Mouse (Mus musculus): Measurements from ENCODE around the gene Fbxl17. TPM values are rescaled to one million over a fixed set of nuclear protein-coding genes. Genes with fewer than 3 reads are reported as not detected.
A peak's percentile ranks its signal among the peaks of the same experiment; 100 is the strongest.

The Fbxl17 gene
- polyA plus RNA-seq, 1 experiment from 2014 or later, result 3.1 TPM

- H3K9me3 ChIP-seq (replicated peaks), result no peaks in the 10 kb centered on the region
- 42% methylated on average over 6 of the region's 6 CpGs for WGBS (ENCODE audit: insufficient replicate concordance)
Observed at GRCm38 (mm10) chr17:63497206-63497731, 2.5 kb downstream of the Fbxl17 start.

GRCm38 (mm10) chr17:63496153-63496552 lies 3.7 kb downstream of the Fbxl17 start:
- Histone ChIP-seq H3K27me3 (replicated peaks) (no peaks in the 10 kb centered on the region), H3K4me3 (no peak overlapping the region), H3K9me3 (replicated peaks) (no peaks in the 10 kb centered on the region), H3K36me3 (no peaks in the 10 kb centered on the region), H3K4me1 (peaks cover 60% of the 10 kb centered on the region), H3K4me2 (0 out of 2 replicates have a peak overlapping the region, but pooled peaks have one; percentile 8), H3K27ac (peak overlapping the region; percentile 31), H3K9ac (no peak overlapping the region)
- 66% methylated on average over 5 of the region's 5 CpGs for WGBS (ENCODE audit: insufficient replicate concordance)
- ATAC-seq, result no peak

More at GRCm38 (mm10) chr17:63497206-63497731, 2.5 kb downstream of the Fbxl17 start:
- no peaks in the 10 kb centered on the region for H3K36me3 ChIP-seq
- H3K27ac ChIP-seq, result peak overlapping the region; percentile 70
- peak overlapping the region; percentile 96; the same call in 1 of the 2 replicates for H3K9ac ChIP-seq
- H3K4me2 ChIP-seq, result peak overlapping the region; percentile 98
- ATAC-seq, result peak; percentile 30; the same call in 1 of the 2 replicates
- peak overlapping the region; percentile 93 for H3K4me3 ChIP-seq
- H3K27me3 ChIP-seq (replicated peaks), result no peaks in the 10 kb centered on the region
- H3K4me1 ChIP-seq, result peaks cover 56% of the 10 kb centered on the region

- H3K36me3 ChIP-seq, result peaks cover 14% of the 10 kb centered on the region
- 79% methylated on average over 7 of the region's 7 CpGs for WGBS (ENCODE audit: insufficient replicate concordance)
- no peaks in the 10 kb centered on the region for H3K9me3 ChIP-seq (replicated peaks)
- H3K4me3 ChIP-seq, result no peak overlapping the region
- no peak overlapping the region for H3K4me2 ChIP-seq
- ATAC-seq, result no peak
- no peaks in the 10 kb centered on the region for H3K27me3 ChIP-seq (replicated peaks)
- H3K4me1 ChIP-seq, result peaks cover 53% of the 10 kb centered on the region
- no peak overlapping the region for H3K9ac ChIP-seq
- no peak overlapping the region for H3K27ac ChIP-seq
Observed at GRCm38 (mm10) chr17:63493876-63494580, 5.8 kb downstream of the Fbxl17 start.

- no peaks in the 10 kb centered on the region for H3K9me3 ChIP-seq (replicated peaks)
- ATAC-seq, result no peak
- H3K27me3 ChIP-seq (replicated peaks), result no peaks in the 10 kb centered on the region
- no peak overlapping the region for H3K9ac ChIP-seq
- peaks cover 21% of the 10 kb centered on the region for H3K36me3 ChIP-seq
- 0 out of 2 replicates have a peak overlapping the region, but pooled peaks have one; percentile 2 for H3K4me2 ChIP-seq
- H3K4me1 ChIP-seq, result peaks cover 45% of the 10 kb centered on the region
- H3K4me3 ChIP-seq, result no peak overlapping the region
- no peak overlapping the region for H3K27ac ChIP-seq
- 34% methylated on average over 5 of the region's 5 CpGs for WGBS (ENCODE audit: insufficient replicate concordance)
Observed at GRCm38 (mm10) chr17:63493274-63493673, 6.5 kb downstream of the Fbxl17 start.

- Histone ChIP-seq H3K27ac (no peak overlapping the region), H3K4me3 (no peak overlapping the region), H3K9ac (no peak overlapping the region), H3K4me2 (0 out of 2 replicates have a peak overlapping the region, but pooled peaks have one; percentile 2), H3K9me3 (replicated peaks) (no peaks in the 10 kb centered on the region), H3K27me3 (replicated peaks) (no peaks in the 10 kb centered on the region), H3K4me1 (peaks cover 40% of the 10 kb centered on the region), H3K36me3 (peaks cover 25% of the 10 kb centered on the region)
- WGBS (ENCODE audit: insufficient replicate concordance), result 65% methylated on average over 8 of the region's 8 CpGs
- no peak for ATAC-seq
Observed at GRCm38 (mm10) chr17:63492665-63493273, 7.0 kb downstream of the Fbxl17 start.

- no peak overlapping the region for H3K4me3 ChIP-seq
- peaks cover 17% of the 10 kb centered on the region; the same call in 1 of the 2 replicates for H3K4me1 ChIP-seq
- ATAC-seq, result no peak
- H3K4me2 ChIP-seq, result no peak overlapping the region
- H3K27ac ChIP-seq, result no peak overlapping the region
- 82% methylated on average over 4 of the region's 4 CpGs for WGBS (ENCODE audit: insufficient replicate concordance)
- peaks cover 37% of the 10 kb centered on the region for H3K36me3 ChIP-seq
- no peaks in the 10 kb centered on the region for H3K9me3 ChIP-seq (replicated peaks)
- no peak overlapping the region for H3K9ac ChIP-seq
- H3K27me3 ChIP-seq (replicated peaks), result no peaks in the 10 kb centered on the region
Observed at GRCm38 (mm10) chr17:63489525-63489924, 10.3 kb downstream of the Fbxl17 start.

GRCm38 (mm10) chr17:63467866-63468265 lies 32.0 kb downstream of the Fbxl17 start:
- Histone ChIP-seq H3K4me1 (no peaks in the 10 kb centered on the region), H3K9ac (no peak overlapping the region), H3K36me3 (no peaks in the 10 kb centered on the region), H3K27me3 (replicated peaks) (no peaks in the 10 kb centered on the region), H3K4me3 (no peak overlapping the region), H3K9me3 (replicated peaks) (no peaks in the 10 kb centered on the region), H3K27ac (no peak overlapping the region), H3K4me2 (no peak overlapping the region)
- ATAC-seq, result no peak
- 10% methylated on average over 6 of the region's 6 CpGs for WGBS (ENCODE audit: insufficient replicate concordance)

- H3K27me3 ChIP-seq (replicated peaks), result no peaks in the 10 kb centered on the region
- no peaks in the 10 kb centered on the region for H3K9me3 ChIP-seq (replicated peaks)
- H3K27ac ChIP-seq, result no peak overlapping the region
- no peaks in the 10 kb centered on the region for H3K36me3 ChIP-seq
- H3K9ac ChIP-seq, result no peak overlapping the region
- ATAC-seq, result no peak
- H3K4me2 ChIP-seq, result no peak overlapping the region
- WGBS (ENCODE audit: insufficient replicate concordance), result 61% methylated on average over 1 of the region's 1 CpGs
- H3K4me3 ChIP-seq, result no peak overlapping the region
- H3K4me1 ChIP-seq, result no peaks in the 10 kb centered on the region
Observed at GRCm38 (mm10) chr17:63465239-63465638, 34.6 kb downstream of the Fbxl17 start.

GRCm38 (mm10) chr17:63462512-63462911 lies 37.3 kb downstream of the Fbxl17 start:
- no peaks in the 10 kb centered on the region for H3K9me3 ChIP-seq (replicated peaks)
- no peak overlapping the region for H3K27ac ChIP-seq
- no peak overlapping the region for H3K9ac ChIP-seq
- ATAC-seq, result no peak
- H3K4me1 ChIP-seq, result no peaks in the 10 kb centered on the region
- H3K4me2 ChIP-seq, result no peak overlapping the region
- no peaks in the 10 kb centered on the region for H3K27me3 ChIP-seq (replicated peaks)
- WGBS (ENCODE audit: insufficient replicate concordance), result 77% methylated on average over 7 of the region's 7 CpGs
- H3K4me3 ChIP-seq, result no peak overlapping the region
- H3K36me3 ChIP-seq, result peaks cover 3% of the 10 kb centered on the region; the same call in 1 of the 2 replicates

- H3K36me3 ChIP-seq, result peaks cover 7% of the 10 kb centered on the region; the same call in 1 of the 2 replicates
- no peaks in the 10 kb centered on the region for H3K4me1 ChIP-seq
- H3K4me2 ChIP-seq, result no peak overlapping the region
- no peaks in the 10 kb centered on the region for H3K9me3 ChIP-seq (replicated peaks)
- H3K4me3 ChIP-seq, result no peak overlapping the region
- WGBS (ENCODE audit: insufficient replicate concordance), result 88% methylated on average over 9 of the region's 9 CpGs
- no peak overlapping the region for H3K27ac ChIP-seq
- ATAC-seq, result no peak
- H3K27me3 ChIP-seq (replicated peaks), result no peaks in the 10 kb centered on the region
- H3K9ac ChIP-seq, result no peak overlapping the region
Observed at GRCm38 (mm10) chr17:63459712-63460495, 39.9 kb downstream of the Fbxl17 start.

GRCm38 (mm10) chr17:63458052-63458451 lies 41.8 kb downstream of the Fbxl17 start:
- Histone ChIP-seq H3K4me1 (no peaks in the 10 kb centered on the region), H3K36me3 (peaks cover 7% of the 10 kb centered on the region; the same call in 1 of the 2 replicates), H3K4me3 (no peak overlapping the region), H3K9me3 (replicated peaks) (no peaks in the 10 kb centered on the region), H3K27me3 (replicated peaks) (no peaks in the 10 kb centered on the region), H3K4me2 (no peak overlapping the region), H3K27ac (no peak overlapping the region), H3K9ac (no peak overlapping the region)
- ATAC-seq, result no peak
- 84% methylated on average over 3 of the region's 3 CpGs for WGBS (ENCODE audit: insufficient replicate concordance)
